Mouse (Mus musculus): Measurements from ENCODE around the gene Cdc26.

DNA sequence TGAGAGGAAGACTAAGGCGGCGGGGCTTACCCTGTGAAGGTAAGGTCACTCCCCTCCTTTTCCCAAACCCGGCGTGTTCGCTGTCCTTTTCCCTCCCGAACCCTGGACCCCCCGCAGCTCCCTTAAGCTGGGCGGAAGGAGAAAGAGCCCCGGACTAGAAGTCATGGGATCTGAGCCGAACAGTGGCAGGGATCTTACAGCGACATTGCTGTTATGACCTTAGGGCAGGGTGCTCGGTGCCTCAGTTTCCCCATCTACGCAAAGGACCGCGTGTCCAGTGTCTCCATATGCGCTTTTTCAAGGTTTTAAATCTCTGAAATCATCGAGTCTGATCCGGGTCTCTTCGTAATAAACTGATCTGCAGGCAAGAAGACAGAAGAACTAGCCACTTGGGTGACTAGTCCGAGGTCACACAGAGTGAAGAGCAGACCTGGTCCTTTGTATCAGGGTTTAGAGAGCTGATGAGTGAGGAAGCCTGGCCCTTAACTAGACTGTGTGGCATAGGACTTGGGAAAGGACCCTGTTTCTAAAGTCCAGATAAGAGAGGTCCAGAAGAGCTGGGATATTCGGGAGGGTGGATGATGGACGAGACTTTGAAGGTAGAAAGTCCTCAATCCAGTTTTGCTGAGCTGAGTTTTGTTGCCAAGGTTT, 47.5 kb downstream of the Cdc26 start:
- TF ChIP-seq POLR2A (IDR thresholded peaks at IDR 0.05; ENCODE audit: control insufficient read depth, extremely low read depth, insufficient read depth, low read length, poor library complexity) (no peak), CTCF (IDR thresholded peaks at IDR 0.05; ENCODE audit: borderline replicate concordance, control insufficient read depth, extremely low read depth, insufficient read depth, low read length, poor library complexity) (no peak)

Measured in thymus, adult 2 months (tissue).